Mouse (Mus musculus) neural tube, embryonic 12.5 days (tissue): ENCODE data around the gene Cpne2. TPM values are rescaled to one million over a fixed set of nuclear protein-coding genes. Genes with fewer than 3 reads are reported as not detected.
A peak's percentile ranks its signal among the peaks of the same experiment; 100 is the strongest.

Source experiments
- ATAC-seq: fragments of 200-750 bp; cut with Nextera tagmentation; 2 replicates; pipeline ENCODE4 v1.8.0; 2017; ENCODE audit warnings: low read depth, mild to moderate bottlenecking, moderate TSS enrichment, moderate library complexity; ENCODE audit not compliant: low FRiP score
- H3K27ac ChIP-seq: fragments of 300-500 bp; sonication (generic); 2 replicates; pipeline ENCODE4 v1.5.1; 2016
- H3K27me3 ChIP-seq: fragments of 300-500 bp; sonication (generic); replicated peaks from 2 replicates; pipeline ENCODE4 v1.6.1; 2016; ENCODE audit warnings: mild to moderate bottlenecking
- H3K36me3 ChIP-seq: fragments of 300-500 bp; sonication (generic); 2 replicates; pipeline ENCODE4 v1.6.1; 2016; ENCODE audit warnings: mild to moderate bottlenecking
- H3K4me1 ChIP-seq: fragments of 300-500 bp; sonication (generic); 2 replicates; pipeline ENCODE4 v1.6.1; 2016
- H3K4me2 ChIP-seq: fragments of 300-500 bp; sonication (generic); replicated peaks from 2 replicates; pipeline ENCODE4 v1.6.1; 2016; ENCODE audit warnings: mild to moderate bottlenecking
- H3K4me3 ChIP-seq: fragments of 300-500 bp; sonication (generic); 2 replicates; pipeline ENCODE4 v1.5.1; 2016
- H3K9ac ChIP-seq: fragments of 300-500 bp; sonication (generic); 2 replicates; pipeline ENCODE4 v1.6.1; 2016; ENCODE audit warnings: mild to moderate bottlenecking
- H3K9me3 ChIP-seq: fragments of 300-500 bp; sonication (generic); 2 replicates; pipeline ENCODE4 v1.6.1; 2016; ENCODE audit warnings: mild to moderate bottlenecking
- WGBS: fragments of 180-500 bp; shearing (Covaris S2); methylation state at CpG from one replicate; pipeline ENCODE4 v1.1.7; 2016; 5-methylcytosine and 5-hydroxymethylcytosine counted together
- polyA plus RNA-seq: library from polyadenylated mRNA; unstranded; fragments of >200 nt; fragmentation: Nextera tagmentation; extraction: Ambion mirVana; gene quantifications from 2 replicates; pipeline ENCODE4 v1.2.1, GENCODE M21; 2016

The Cpne2 gene
- 12.6 and 14.4 TPM in 2 replicates for polyA plus RNA-seq

GRCm38 (mm10) chr8:94532873-94533671 lies at the start of gene Cpne2:
TSS of gene Cpne2 (plus strand) at chr8:94532990.
- H3K27ac ChIP-seq = no peak within 1 kb of the TSS
- no peaks in the 10 kb centered on the region for H3K36me3 ChIP-seq
- peak; percentile 77 for ATAC-seq
- H3K27me3 ChIP-seq = peaks cover 46% of the 10 kb centered on the region
- H3K4me1 ChIP-seq = peaks cover 22% of the 10 kb centered on the region
- H3K4me2 ChIP-seq = peak within 1 kb of the TSS; percentile 95
- H3K9ac ChIP-seq = peak within 1 kb of the TSS; percentile 76
- no peaks in the 10 kb centered on the region for H3K9me3 ChIP-seq
- peak within 1 kb of the TSS; percentile 58 for H3K4me3 ChIP-seq
- WGBS = under 1% methylated on average over 78 of the region's 81 CpGs

- no peak for ATAC-seq
Measured at GRCm38 (mm10) chr8:94485288-94485687, 47.5 kb upstream of the Cpne2 start.

GRCm38 (mm10) chr8:94485882-94486281 lies 46.9 kb upstream of the Cpne2 start:
- no peak for ATAC-seq
- no peaks in the 10 kb centered on the region for H3K27me3 ChIP-seq
- H3K36me3 ChIP-seq = no peaks in the 10 kb centered on the region
- no peak overlapping the region for H3K9ac ChIP-seq
- no peak overlapping the region for H3K27ac ChIP-seq
- H3K4me1 ChIP-seq = no peaks in the 10 kb centered on the region
- no peak overlapping the region for H3K4me2 ChIP-seq
- H3K4me3 ChIP-seq = no peak overlapping the region
- 31% methylated on average over 2 of the region's 2 CpGs for WGBS
- H3K9me3 ChIP-seq = no peaks in the 10 kb centered on the region

More at GRCm38 (mm10) chr8:94485288-94485687, 47.5 kb upstream of the Cpne2 start:
- no peaks in the 10 kb centered on the region for H3K36me3 ChIP-seq
- no peak overlapping the region for H3K9ac ChIP-seq
- no peak overlapping the region for H3K27ac ChIP-seq
- no peak overlapping the region for H3K4me2 ChIP-seq
- no peaks in the 10 kb centered on the region for H3K9me3 ChIP-seq
- no peak overlapping the region for H3K4me3 ChIP-seq
- no peaks in the 10 kb centered on the region for H3K27me3 ChIP-seq
- 86% methylated on average over 3 of the region's 3 CpGs for WGBS
- H3K4me1 ChIP-seq = no peaks in the 10 kb centered on the region

GRCm38 (mm10) chr8:94488016-94488415 lies 44.8 kb upstream of the Cpne2 start:
- no peaks in the 10 kb centered on the region for H3K36me3 ChIP-seq
- H3K27me3 ChIP-seq = no peaks in the 10 kb centered on the region
- H3K4me1 ChIP-seq = peaks cover 3% of the 10 kb centered on the region
- ATAC-seq = no peak
- 70% methylated on average over 2 of the region's 2 CpGs for WGBS
- no peak overlapping the region for H3K4me3 ChIP-seq
- H3K4me2 ChIP-seq = no peak overlapping the region
- no peak overlapping the region for H3K9ac ChIP-seq
- no peak overlapping the region for H3K27ac ChIP-seq
- no peaks in the 10 kb centered on the region for H3K9me3 ChIP-seq

GRCm38 (mm10) chr8:94489809-94490483 lies 42.8 kb upstream of the Cpne2 start:
- H3K9me3 ChIP-seq = no peaks in the 10 kb centered on the region
- H3K9ac ChIP-seq = no peak overlapping the region
- WGBS = 76% methylated on average over 4 of the region's 4 CpGs
- peaks cover 3% of the 10 kb centered on the region for H3K4me1 ChIP-seq
- H3K4me2 ChIP-seq = no peak overlapping the region
- no peak for ATAC-seq
- H3K4me3 ChIP-seq = no peak overlapping the region
- no peak overlapping the region for H3K27ac ChIP-seq
- H3K36me3 ChIP-seq = no peaks in the 10 kb centered on the region
- H3K27me3 ChIP-seq = no peaks in the 10 kb centered on the region

- Histone ChIP-seq H3K4me3 (peak overlapping the region; percentile 28), H3K27me3 (no peaks in the 10 kb centered on the region), H3K9me3 (no peaks in the 10 kb centered on the region), H3K27ac (no peak overlapping the region), H3K4me2 (peak overlapping the region; percentile 60), H3K36me3 (no peaks in the 10 kb centered on the region), H3K9ac (0 out of 2 replicates have a peak overlapping the region, but pooled peaks have one; percentile 17), H3K4me1 (peaks cover 3% of the 10 kb centered on the region)
- ATAC-seq = peak; percentile 89
- 3% methylated on average over 15 of the region's 15 CpGs for whole genome bisulfite sequencing
Measured at GRCm38 (mm10) chr8:94492021-94492681, 40.6 kb upstream of the Cpne2 start.

- Histone ChIP-seq H3K27ac (no peak overlapping the region), H3K4me2 (no peak overlapping the region), H3K9me3 (no peaks in the 10 kb centered on the region), H3K27me3 (no peaks in the 10 kb centered on the region), H3K4me1 (peaks cover 3% of the 10 kb centered on the region), H3K9ac (no peak overlapping the region), H3K4me3 (no peak overlapping the region), H3K36me3 (no peaks in the 10 kb centered on the region)
- ATAC-seq = no peak
- 55% methylated on average over 1 of the region's 1 CpGs for WGBS
Measured at GRCm38 (mm10) chr8:94493240-94493639, 39.5 kb upstream of the Cpne2 start.

- Histone ChIP-seq H3K36me3 (no peaks in the 10 kb centered on the region), H3K9ac (no peak overlapping the region), H3K27me3 (no peaks in the 10 kb centered on the region), H3K27ac (no peak overlapping the region), H3K4me1 (no peaks in the 10 kb centered on the region), H3K4me3 (no peak overlapping the region), H3K4me2 (no peak overlapping the region), H3K9me3 (no peaks in the 10 kb centered on the region)
- WGBS = 65% methylated on average over 5 of the region's 5 CpGs
- ATAC-seq = no peak
Measured at GRCm38 (mm10) chr8:94515430-94516208, 17.2 kb upstream of the Cpne2 start.

- Histone ChIP-seq H3K9ac (no peak overlapping the region), H3K36me3 (no peaks in the 10 kb centered on the region), H3K27me3 (no peaks in the 10 kb centered on the region), H3K4me2 (no peak overlapping the region), H3K27ac (no peak overlapping the region), H3K9me3 (no peaks in the 10 kb centered on the region), H3K4me1 (no peaks in the 10 kb centered on the region), H3K4me3 (no peak overlapping the region)
- 21% methylated on average over 1 of the region's 1 CpGs for WGBS
- ATAC-seq = no peak
Measured at GRCm38 (mm10) chr8:94516209-94516593, 16.6 kb upstream of the Cpne2 start.

- 74% methylated on average over 3 of the region's 3 CpGs for WGBS
- no peak overlapping the region for H3K4me3 ChIP-seq
- ATAC-seq = no peak
- no peaks in the 10 kb centered on the region for H3K4me1 ChIP-seq
- H3K9me3 ChIP-seq = no peaks in the 10 kb centered on the region
- no peak overlapping the region for H3K4me2 ChIP-seq
- H3K9ac ChIP-seq = no peak overlapping the region
- H3K27ac ChIP-seq = no peak overlapping the region
- no peaks in the 10 kb centered on the region for H3K36me3 ChIP-seq
- no peaks in the 10 kb centered on the region for H3K27me3 ChIP-seq
Measured at GRCm38 (mm10) chr8:94516766-94517165, 16.0 kb upstream of the Cpne2 start.

GRCm38 (mm10) chr8:94518331-94518730 lies 14.5 kb upstream of the Cpne2 start:
- ATAC-seq = no peak
- H3K36me3 ChIP-seq = no peaks in the 10 kb centered on the region
- H3K4me1 ChIP-seq = no peaks in the 10 kb centered on the region
- H3K9ac ChIP-seq = no peak overlapping the region
- no peak overlapping the region for H3K27ac ChIP-seq
- no peaks in the 10 kb centered on the region for H3K9me3 ChIP-seq
- 86% methylated on average over 10 of the region's 10 CpGs for WGBS
- no peaks in the 10 kb centered on the region for H3K27me3 ChIP-seq
- no peak overlapping the region for H3K4me2 ChIP-seq
- H3K4me3 ChIP-seq = no peak overlapping the region

GRCm38 (mm10) chr8:94519021-94519420 lies 13.8 kb upstream of the Cpne2 start:
- H3K27me3 ChIP-seq = no peaks in the 10 kb centered on the region
- H3K9me3 ChIP-seq = no peaks in the 10 kb centered on the region
- H3K36me3 ChIP-seq = no peaks in the 10 kb centered on the region
- no peak overlapping the region for H3K27ac ChIP-seq
- no peak overlapping the region for H3K4me2 ChIP-seq
- no peak overlapping the region for H3K9ac ChIP-seq
- ATAC-seq = no peak
- H3K4me1 ChIP-seq = no peaks in the 10 kb centered on the region
- no peak overlapping the region for H3K4me3 ChIP-seq
- 90% methylated on average over 5 of the region's 5 CpGs for WGBS
